Mouse (Mus musculus) liver, embryonic 11.5 days (tissue): ENCODE data around the gene Dda1. TPM values are rescaled to one million over a fixed set of nuclear protein-coding genes. Genes with fewer than 3 reads are reported as not detected.

Experiments
- ATAC-seq: fragments of 200-750 bp; cut with Nextera tagmentation; replicated peaks from 2 replicates; pipeline ENCODE4 v1.8.0; 2017; ENCODE audit warnings: moderate number of reproducible peaks, mild to moderate bottlenecking, moderate TSS enrichment, moderate library complexity; ENCODE audit not compliant: low FRiP score
- DNase-seq: peaks from one replicate; pipeline ENCODE4 v3.0.0-alpha.2; 2017; ENCODE audit warnings: low spot score
- H3K27ac ChIP-seq: fragments of 300-500 bp; sonication (generic); 2 replicates; pipeline ENCODE4 v1.5.1; 2014; ENCODE audit warnings: mild to moderate bottlenecking, low read depth, low read length, control low read depth
- H3K27me3 ChIP-seq: fragments of 300-500 bp; sonication (generic); replicated peaks from 2 replicates; pipeline ENCODE4 v1.6.1; 2014; ENCODE audit warnings: low read length, mixed read lengths; ENCODE audit not compliant: control insufficient read depth, insufficient read depth
- H3K36me3 ChIP-seq: fragments of 300-500 bp; sonication (generic); 2 replicates; pipeline ENCODE4 v1.6.1; 2014; ENCODE audit warnings: mild to moderate bottlenecking, low read length, moderate library complexity, mixed read lengths; ENCODE audit not compliant: control insufficient read depth, insufficient read depth
- H3K4me1 ChIP-seq: fragments of 300-500 bp; sonication (generic); replicated peaks from 2 replicates; pipeline ENCODE4 v1.6.1; 2014; ENCODE audit warnings: low read length, mixed read lengths; ENCODE audit not compliant: control insufficient read depth, insufficient read depth
- H3K4me2 ChIP-seq: fragments of 300-500 bp; sonication (generic); 2 replicates; pipeline ENCODE4 v1.6.1; 2014; ENCODE audit warnings: mild to moderate bottlenecking, control low read depth, moderate library complexity
- H3K4me3 ChIP-seq: fragments of 300-500 bp; sonication (generic); 2 replicates; pipeline ENCODE4 v1.5.1; 2014; ENCODE audit warnings: low read depth, low read length, control low read depth
- H3K9ac ChIP-seq: fragments of 300-500 bp; sonication (generic); 2 replicates; pipeline ENCODE4 v1.6.1; 2014; ENCODE audit warnings: low read depth, low read length, control low read depth
- H3K9me3 ChIP-seq: fragments of 300-500 bp; sonication (generic); 2 replicates; pipeline ENCODE4 v1.6.1; 2016; ENCODE audit warnings: low read length, inconsistent platforms, mixed read lengths; ENCODE audit not compliant: control insufficient read depth
- WGBS: fragments of 180-500 bp; shearing (Covaris S2); extraction: QIAGEN DNeasy Blood & Tissue Kit; methylation state at CpG from one replicate; pipeline ENCODE4 v1.1.7; 2014; 5-methylcytosine and 5-hydroxymethylcytosine counted together
- polyA plus RNA-seq: library from polyadenylated mRNA; unstranded; fragments of >200 nt; fragmentation: Nextera tagmentation; extraction: Ambion mirVana; gene quantifications from 2 replicates; pipeline ENCODE4 v1.2.1, GENCODE M21; 2014

Gene Dda1
- polyA plus RNA-seq, 1 experiment from 2014 or later: 98.2 TPM

DNA sequence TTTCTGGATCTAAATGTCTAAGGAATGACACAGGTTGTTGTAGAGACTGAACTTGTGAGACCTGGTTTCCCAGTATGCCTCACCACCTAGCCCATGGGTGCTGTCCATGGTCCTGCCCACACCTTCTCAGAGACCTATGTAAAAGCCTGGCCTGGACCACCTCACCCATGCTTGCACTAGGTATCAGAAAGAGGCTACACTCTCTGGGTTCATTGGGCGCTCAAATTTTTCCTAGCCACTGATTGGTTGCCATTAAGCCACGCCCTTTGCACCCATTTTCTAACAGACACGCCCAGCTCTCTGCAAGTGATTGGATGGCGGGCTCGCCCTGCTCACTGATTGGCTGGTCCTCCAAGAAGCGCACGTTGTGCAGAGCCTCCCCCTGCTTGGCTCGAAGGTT is 14.9 kb downstream of the Dda1 start:
- H3K4me1 ChIP-seq: peaks cover 8% of the 10 kb centered on the region
- DNase-seq: peak; percentile 67
- no peaks in the 10 kb centered on the region for H3K9me3 ChIP-seq
- peaks cover 18% of the 10 kb centered on the region for H3K27me3 ChIP-seq
- WGBS: 43% methylated on average over 8 of the region's 8 CpGs
- no peak overlapping the region for H3K4me3 ChIP-seq
- no peak overlapping the region for H3K9ac ChIP-seq
- peak; percentile 21; the same call in 1 of the 2 replicates for ATAC-seq
- no peaks in the 10 kb centered on the region for H3K36me3 ChIP-seq
- no peak overlapping the region for H3K27ac ChIP-seq
- no peak overlapping the region for H3K4me2 ChIP-seq

DNA sequence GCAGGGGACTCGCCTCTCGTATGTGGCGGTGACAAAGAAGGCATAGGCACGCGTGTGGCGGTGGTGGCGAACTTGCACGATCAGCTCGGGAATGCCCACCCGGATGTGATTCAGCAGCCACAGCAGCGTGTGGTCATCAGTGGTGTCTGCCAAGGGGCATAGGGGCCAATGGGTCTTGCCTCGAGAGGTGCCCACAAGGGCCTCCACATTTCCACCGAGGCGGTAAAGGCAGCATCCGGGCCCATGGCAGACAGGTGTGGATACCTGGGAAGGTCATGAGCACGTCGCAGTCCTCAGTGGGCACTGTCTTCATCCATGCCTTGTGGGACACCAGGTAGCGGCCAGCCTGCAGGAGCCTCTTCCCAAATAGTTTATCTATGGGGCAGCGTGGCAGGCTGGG is 15.7 kb downstream of the Dda1 start:
- no peak overlapping the region for H3K4me3 ChIP-seq
- peaks cover 18% of the 10 kb centered on the region for H3K27me3 ChIP-seq
- H3K9ac ChIP-seq: no peak overlapping the region
- DNase-seq (no peak), ATAC-seq (no peak)
- 89% methylated on average over 19 of the region's 19 CpGs for WGBS
- H3K9me3 ChIP-seq: no peaks in the 10 kb centered on the region
- peak overlapping the region; percentile 88; the same call in 1 of the 2 replicates for H3K4me2 ChIP-seq
- H3K27ac ChIP-seq: no peak overlapping the region
- H3K36me3 ChIP-seq: no peaks in the 10 kb centered on the region
- peaks cover 15% of the 10 kb centered on the region for H3K4me1 ChIP-seq

DNA sequence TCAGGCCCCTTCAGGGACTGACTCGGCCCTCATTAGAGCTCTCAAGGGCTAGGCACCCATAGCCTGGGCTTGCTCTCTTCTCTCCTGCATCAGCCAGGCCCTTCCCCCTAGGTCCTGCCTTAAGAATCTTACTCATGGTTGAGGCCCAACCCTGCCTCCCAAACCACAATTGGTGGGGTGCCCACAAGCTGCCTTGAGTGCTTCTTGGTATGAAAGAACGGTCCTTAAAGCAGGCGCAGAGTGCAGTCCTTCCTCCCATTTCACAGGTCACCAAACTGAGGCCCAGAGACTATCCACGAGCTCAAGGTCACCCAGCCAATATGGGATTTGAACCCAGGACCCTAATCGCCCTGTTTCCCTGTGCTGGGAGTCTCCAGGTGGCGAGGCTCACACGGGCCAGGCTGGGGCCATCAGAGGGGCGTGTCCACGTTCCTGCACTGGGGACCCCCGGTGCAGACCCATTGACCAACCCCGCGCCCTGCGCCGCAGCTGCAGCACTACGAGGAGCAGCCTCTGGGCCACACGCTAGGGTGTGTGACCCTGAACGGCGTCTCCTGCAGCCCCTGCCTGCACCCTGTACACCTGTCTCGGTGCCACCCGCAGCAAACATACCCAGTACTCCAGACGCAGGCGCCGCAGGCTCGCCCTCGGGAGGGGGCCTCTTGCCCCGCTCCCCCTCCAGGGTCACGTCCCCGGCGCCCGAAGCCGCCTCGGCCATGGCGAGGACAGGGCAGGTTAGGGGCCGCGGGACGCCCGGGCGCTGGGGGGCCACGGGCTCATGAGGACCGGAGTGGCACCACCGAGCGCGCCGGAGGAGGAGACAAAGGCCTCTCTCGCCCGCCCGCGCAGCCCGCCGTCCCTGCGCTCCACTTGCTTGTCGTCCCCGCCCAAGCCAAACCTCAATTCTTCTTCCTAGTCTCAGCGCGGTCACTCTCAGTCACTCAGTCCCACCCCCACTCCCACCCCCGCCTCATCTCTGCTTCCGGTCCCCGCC is 16.4 kb downstream of the Dda1 start, which contains the start of gene Ano8:
Gene Ano8 (minus strand): TSS at position 822 of the 994 bp plus-strand sequence.
- Histone ChIP-seq H3K9me3 (no peaks in the 10 kb centered on the region), H3K27me3 (peaks cover 17% of the 10 kb centered on the region), H3K4me1 (peaks cover 17% of the 10 kb centered on the region), H3K4me3 (peak within 1 kb of the TSS; percentile 63), H3K4me2 (peak within 1 kb of the TSS; percentile 88), H3K36me3 (peaks cover 4% of the 10 kb centered on the region; the same call in 1 of the 2 replicates), H3K27ac (0 out of 2 replicates have a peak within 1 kb of the TSS, but pooled peaks have one; percentile 16), H3K9ac (peak within 1 kb of the TSS; percentile 61)
- DNase-seq: peak; percentile 78
- WGBS: 6% methylated on average over 58 of the region's 58 CpGs
- peak; percentile 30 for ATAC-seq

DNA sequence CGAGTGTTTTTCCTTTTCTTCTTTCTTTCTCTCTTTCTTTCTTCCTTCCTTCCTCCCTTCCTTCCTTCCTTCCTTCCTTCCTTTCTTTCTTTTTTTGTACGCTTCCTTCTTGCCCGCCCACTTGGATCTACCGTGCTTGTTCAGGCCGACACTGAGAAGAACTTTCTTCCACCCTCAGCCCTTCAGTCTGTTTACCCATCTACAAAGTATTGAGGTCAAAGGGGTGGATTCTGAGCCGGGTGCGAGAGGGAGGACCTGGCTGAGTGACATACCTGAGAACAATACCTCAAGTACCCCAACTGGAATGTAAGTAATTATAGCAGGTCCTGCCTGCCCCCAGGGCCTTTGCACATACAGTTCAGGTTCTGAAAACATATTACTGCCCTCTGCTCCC is 17.1 kb downstream of the Dda1 start:
- Histone ChIP-seq H3K27ac (no peak overlapping the region), H3K4me1 (peaks cover 11% of the 10 kb centered on the region), H3K36me3 (peaks cover 10% of the 10 kb centered on the region; the same call in 1 of the 2 replicates), H3K4me3 (no peak overlapping the region; the same call in 1 of the 2 replicates), H3K27me3 (peaks cover 10% of the 10 kb centered on the region), H3K4me2 (peak overlapping the region; percentile 88), H3K9me3 (no peaks in the 10 kb centered on the region), H3K9ac (no peak overlapping the region)
- ATAC-seq: no peak
- DNase-seq: no peak
- WGBS: 26% methylated on average over 7 of the region's 7 CpGs

DNA sequence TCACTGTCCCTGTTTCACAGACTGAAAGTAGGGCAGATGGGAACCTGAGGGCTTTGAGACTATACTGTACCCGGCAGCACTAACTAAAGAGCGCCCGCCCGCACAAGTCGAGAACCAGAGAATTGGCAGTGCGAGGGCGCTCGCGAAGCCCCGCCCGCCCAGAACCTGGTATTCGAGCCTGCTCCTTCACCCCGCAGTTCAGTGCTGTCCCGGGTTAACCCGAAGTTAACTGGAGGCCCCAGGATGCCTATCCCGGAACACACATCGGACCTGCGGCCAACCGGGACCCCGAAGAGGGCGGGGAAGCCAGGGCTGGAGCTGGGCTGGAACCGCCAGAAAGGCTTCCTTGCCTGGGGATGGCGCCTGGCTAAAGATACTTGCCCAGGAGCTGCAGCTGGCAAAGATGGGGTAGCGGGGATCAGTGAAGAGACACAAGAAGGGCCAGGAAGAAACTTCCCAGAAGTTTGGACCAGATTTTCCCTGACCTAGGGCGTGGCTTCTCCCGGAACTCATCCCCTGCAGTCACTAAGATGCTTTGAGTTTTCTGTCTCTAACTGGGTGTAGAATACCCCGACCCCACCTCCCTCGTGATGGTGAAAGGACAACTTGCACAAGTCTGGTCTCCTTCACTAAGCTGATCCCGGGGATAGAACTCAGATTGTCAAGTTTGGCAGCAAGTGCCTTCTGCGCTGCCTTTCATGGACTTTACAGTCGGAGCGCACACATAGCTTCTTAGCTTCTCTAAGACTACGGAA is 18.9 kb downstream of the Dda1 start, which contains the start of gene Gtpbp3:
Gene Gtpbp3 (plus strand): TSS at position 413 of the 755 bp plus-strand sequence.
- ATAC-seq: peak; percentile 27
- Histone ChIP-seq H3K36me3 (peaks cover 19% of the 10 kb centered on the region), H3K4me2 (peak within 1 kb of the TSS; percentile 90), H3K27me3 (no peaks in the 10 kb centered on the region), H3K9ac (peak within 1 kb of the TSS; percentile 66), H3K9me3 (no peaks in the 10 kb centered on the region), H3K4me3 (peak within 1 kb of the TSS; percentile 86), H3K4me1 (peaks cover 11% of the 10 kb centered on the region), H3K27ac (peak within 1 kb of the TSS; percentile 69)
- DNase-seq: peak; percentile 81
- under 1% methylated on average over 33 of the region's 33 CpGs for WGBS

DNA sequence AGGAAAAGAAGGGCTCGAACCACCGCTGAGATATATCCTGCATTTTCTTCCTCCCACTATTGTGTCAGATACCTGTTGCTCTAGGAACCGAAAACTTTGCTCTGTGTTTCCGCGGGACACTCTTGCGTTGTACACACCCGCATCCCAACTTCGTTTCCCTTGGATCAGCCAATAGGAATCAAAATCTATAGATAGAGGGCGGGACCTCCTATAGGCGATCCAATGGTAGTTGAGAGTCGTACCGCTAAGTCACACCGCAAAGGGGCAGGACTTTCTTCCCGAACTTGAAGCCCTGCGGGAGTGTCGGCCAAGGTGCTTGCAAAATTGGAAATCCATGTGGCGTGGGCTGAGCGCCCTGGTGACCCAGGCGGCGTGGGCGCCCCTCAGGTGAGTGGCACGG is 19.5 kb downstream of the Dda1 start:
- WGBS: under 1% methylated on average over 22 of the region's 22 CpGs
- Histone ChIP-seq H3K27me3 (no peaks in the 10 kb centered on the region), H3K4me2 (peak overlapping the region; percentile 90), H3K27ac (peak overlapping the region; percentile 69), H3K36me3 (peaks cover 19% of the 10 kb centered on the region), H3K4me1 (peaks cover 11% of the 10 kb centered on the region), H3K9me3 (no peaks in the 10 kb centered on the region), H3K4me3 (peak overlapping the region; percentile 86), H3K9ac (peak overlapping the region; percentile 66)
- peak; percentile 78 for ATAC-seq
- peak; percentile 85 for DNase-seq

DNA sequence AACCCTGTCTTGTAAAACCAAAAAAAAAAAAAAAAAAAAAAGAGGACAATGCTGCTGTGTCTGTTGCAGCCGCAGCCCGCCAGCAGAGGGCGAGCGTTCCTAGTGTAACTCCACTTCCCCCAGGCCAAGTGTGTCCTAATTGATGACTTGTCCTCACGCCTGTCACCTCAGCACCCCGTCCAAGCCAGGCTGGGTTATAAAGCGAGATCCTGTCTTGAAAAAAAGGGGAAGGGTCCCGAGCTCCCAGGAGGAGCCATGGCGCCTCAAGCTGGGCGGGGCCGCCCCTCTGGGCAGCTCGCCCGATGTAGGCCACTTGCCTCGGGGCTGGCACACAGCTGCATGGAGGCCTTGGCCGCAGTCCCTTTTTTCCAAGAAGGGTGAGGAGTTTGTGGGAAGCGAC is 26.0 kb downstream of the Dda1 start:
- no peak overlapping the region for H3K4me3 ChIP-seq
- 33% methylated on average over 16 of the region's 16 CpGs for whole genome bisulfite sequencing
- H3K4me2 ChIP-seq: no peak overlapping the region
- H3K4me1 ChIP-seq: peaks cover 22% of the 10 kb centered on the region
- no peaks in the 10 kb centered on the region for H3K27me3 ChIP-seq
- H3K9ac ChIP-seq: no peak overlapping the region
- ATAC-seq (peak; percentile 57), DNase-seq (peak; percentile 76)
- no peak overlapping the region for H3K27ac ChIP-seq
- peaks cover 26% of the 10 kb centered on the region for H3K36me3 ChIP-seq
- H3K9me3 ChIP-seq: no peaks in the 10 kb centered on the region

DNA sequence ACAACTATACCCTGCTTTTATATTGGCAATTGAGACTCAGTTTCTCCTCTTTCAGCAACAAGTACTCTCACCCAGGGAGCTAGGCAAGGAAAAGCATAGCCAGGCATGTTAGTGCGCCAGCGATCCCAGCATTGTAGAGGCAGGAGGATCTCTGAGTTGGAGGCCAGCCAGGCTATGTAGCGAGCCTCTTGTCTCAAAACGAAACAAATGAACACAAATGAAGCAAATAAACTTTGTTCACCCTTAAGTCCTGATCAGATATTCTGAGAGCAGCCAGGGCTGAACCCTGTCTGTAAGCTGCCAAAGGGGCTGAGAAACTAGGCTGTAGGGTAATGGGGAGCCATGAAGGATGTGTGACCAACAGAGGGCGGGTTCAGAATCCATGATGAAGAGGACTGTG is 26.8 kb downstream of the Dda1 start:
- no peak overlapping the region for H3K4me2 ChIP-seq
- no peaks in the 10 kb centered on the region for H3K27me3 ChIP-seq
- 90% methylated on average over 5 of the region's 5 CpGs for WGBS
- no peak overlapping the region for H3K27ac ChIP-seq
- no peak overlapping the region for H3K9ac ChIP-seq
- peaks cover 18% of the 10 kb centered on the region for H3K36me3 ChIP-seq
- ATAC-seq (no peak), DNase-seq (no peak)
- no peak overlapping the region for H3K4me3 ChIP-seq
- peaks cover 21% of the 10 kb centered on the region for H3K4me1 ChIP-seq
- H3K9me3 ChIP-seq: no peaks in the 10 kb centered on the region
